Mouse (Mus musculus) midbrain, embryonic 13.5 days (tissue): ENCODE measurements around the gene Rgs6. TPM values are rescaled to one million over a fixed set of nuclear protein-coding genes. Genes with fewer than 3 reads are reported as not detected.

Experiments
- ATAC-seq: fragments of 200-750 bp; cut with Nextera tagmentation; 2 replicates; pipeline ENCODE4 v1.8.0; 2017; ENCODE audit warnings: mild to moderate bottlenecking, moderate TSS enrichment, moderate library complexity
- H3K27ac ChIP-seq: fragments of 300-500 bp; sonication (generic); 2 replicates; pipeline ENCODE4 v1.5.1; 2015; ENCODE audit warnings: inconsistent platforms, mild to moderate bottlenecking, moderate library complexity
- H3K27me3 ChIP-seq: fragments of 300-500 bp; sonication (generic); 2 replicates; pipeline ENCODE4 v1.6.1; 2015; ENCODE audit warnings: mild to moderate bottlenecking, inconsistent platforms
- H3K36me3 ChIP-seq: fragments of 300-500 bp; sonication (generic); 2 replicates; pipeline ENCODE4 v1.6.1; 2015; ENCODE audit warnings: mild to moderate bottlenecking, inconsistent platforms
- H3K4me1 ChIP-seq: fragments of 300-500 bp; sonication (generic); replicated peaks from 2 replicates; pipeline ENCODE4 v1.6.1; 2015; ENCODE audit warnings: inconsistent platforms
- H3K4me2 ChIP-seq: fragments of 300-500 bp; sonication (generic); replicated peaks from 2 replicates; pipeline ENCODE4 v1.6.1; 2015; ENCODE audit warnings: moderate library complexity, mild to moderate bottlenecking, inconsistent platforms
- H3K4me3 ChIP-seq: fragments of 300-500 bp; sonication (generic); replicated peaks from 2 replicates; pipeline ENCODE4 v1.5.1; 2015; ENCODE audit warnings: mild to moderate bottlenecking, inconsistent platforms
- H3K9ac ChIP-seq: fragments of 300-500 bp; sonication (generic); replicated peaks from 2 replicates; pipeline ENCODE4 v1.6.1; 2015; ENCODE audit warnings: mild to moderate bottlenecking, inconsistent platforms
- H3K9me3 ChIP-seq: fragments of 300-500 bp; sonication (generic); 2 replicates; pipeline ENCODE4 v1.6.1; 2016; ENCODE audit warnings: mild to moderate bottlenecking, inconsistent platforms
- WGBS: fragments of 180-500 bp; shearing (Covaris S2); methylation state at CpG from one replicate; pipeline ENCODE4 v1.1.7; 2015; 5-methylcytosine and 5-hydroxymethylcytosine counted together
- polyA plus RNA-seq: library from polyadenylated mRNA; unstranded; fragments of >200 nt; fragmentation: Nextera tagmentation; extraction: Ambion mirVana; gene quantifications from 2 replicates; pipeline ENCODE4 v1.2.1, GENCODE M21; 2015

Rgs6 gene
- polyA plus RNA-seq, 1 experiment from 2014 or later = 11.6 TPM

DNA sequence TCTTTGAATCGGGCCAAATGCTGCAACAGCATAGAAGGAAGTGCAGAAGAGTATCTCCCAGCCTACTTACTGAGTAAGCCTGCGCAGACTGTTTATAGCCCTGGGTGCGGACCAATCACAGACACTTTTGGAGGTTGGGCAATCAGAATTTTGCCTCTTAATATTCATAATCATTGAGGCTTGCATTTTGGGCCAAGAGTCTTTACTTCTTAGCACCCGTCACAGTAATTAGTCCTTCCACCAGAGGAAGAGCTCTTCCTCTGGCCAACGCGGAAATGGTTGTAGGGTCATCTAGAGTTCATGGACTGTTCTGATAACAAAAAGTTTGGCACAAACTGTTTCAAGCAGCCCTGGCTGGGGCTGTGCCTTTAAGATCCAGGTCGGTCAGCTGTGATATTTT is 499.5 kb downstream of the Rgs6 start:
- Histone ChIP-seq H3K4me1 (no peaks in the 10 kb centered on the region), H3K27ac (no peak overlapping the region), H3K9me3 (no peaks in the 10 kb centered on the region), H3K36me3 (no peaks in the 10 kb centered on the region), H3K9ac (no peak overlapping the region), H3K4me3 (no peak overlapping the region), H3K27me3 (no peaks in the 10 kb centered on the region), H3K4me2 (no peak overlapping the region)
- no peak for ATAC-seq
- 86% methylated on average over 7 of the region's 7 CpGs for WGBS

DNA sequence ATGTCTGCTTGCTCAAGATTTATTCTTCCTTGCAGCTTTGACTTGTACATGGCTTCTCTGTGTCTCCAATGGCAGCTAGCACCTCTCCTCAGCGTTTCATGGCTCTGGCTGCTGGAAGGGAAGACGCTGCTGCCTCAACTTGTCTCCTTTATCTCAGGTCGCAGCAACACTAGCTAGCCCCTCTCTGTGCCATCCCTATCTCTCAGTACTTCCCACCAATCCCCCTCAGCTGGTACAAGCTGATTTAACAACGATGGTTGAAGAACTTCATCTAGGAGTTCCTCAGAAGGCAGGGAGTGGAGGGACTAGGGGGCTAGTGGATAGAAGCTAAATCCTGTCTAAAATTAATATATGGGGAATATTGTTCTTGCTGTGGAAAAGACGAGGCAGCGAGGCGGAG is 503.9 kb downstream of the Rgs6 start:
- no peaks in the 10 kb centered on the region for H3K36me3 ChIP-seq
- H3K27me3 ChIP-seq = no peaks in the 10 kb centered on the region
- H3K9me3 ChIP-seq = no peaks in the 10 kb centered on the region
- H3K4me1 ChIP-seq = no peaks in the 10 kb centered on the region
- no peak overlapping the region for H3K4me3 ChIP-seq
- 81% methylated on average over 7 of the region's 7 CpGs for WGBS
- no peak overlapping the region for H3K27ac ChIP-seq
- H3K4me2 ChIP-seq = no peak overlapping the region
- ATAC-seq = no peak
- H3K9ac ChIP-seq = no peak overlapping the region

DNA sequence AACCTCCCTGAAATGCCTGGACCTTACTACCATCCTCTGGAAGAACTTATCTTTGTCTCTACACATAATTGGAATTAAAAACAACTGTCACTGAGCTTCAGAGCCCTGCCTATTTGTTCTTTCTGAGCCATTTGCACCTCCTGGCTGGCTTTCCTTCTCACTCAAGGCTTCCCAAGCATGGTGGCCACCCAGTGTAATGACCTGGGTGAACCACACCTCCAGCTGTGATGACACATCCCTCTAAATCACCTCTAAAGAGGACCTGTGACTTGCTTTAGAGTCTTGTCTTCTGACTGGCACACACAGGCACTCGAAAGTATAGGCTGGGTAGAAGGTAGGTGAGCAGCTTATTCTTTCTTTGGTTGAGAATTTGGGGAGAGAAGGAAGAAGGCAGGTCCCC is 509.7 kb downstream of the Rgs6 start:
- Histone ChIP-seq H3K9ac (no peak overlapping the region), H3K36me3 (no peaks in the 10 kb centered on the region)
- no peak for ATAC-seq

GRCm38 (mm10) chr12:83098646-83099371 is 510.7 kb downstream of the Rgs6 start:
- Histone ChIP-seq H3K9me3 (no peaks in the 10 kb centered on the region), H3K36me3 (no peaks in the 10 kb centered on the region), H3K4me1 (peaks cover 8% of the 10 kb centered on the region), H3K27ac (no peak overlapping the region), H3K27me3 (no peaks in the 10 kb centered on the region), H3K4me3 (no peak overlapping the region), H3K4me2 (no peak overlapping the region), H3K9ac (peak overlapping the region; percentile 12; the same call in 1 of the 2 replicates)
- 46% methylated on average over 10 of the region's 10 CpGs for WGBS
- no peak for ATAC-seq

More for the DNA sequence above, 509.7 kb downstream of the Rgs6 start:
- Histone ChIP-seq H3K4me3 (no peak overlapping the region), H3K27me3 (no peaks in the 10 kb centered on the region), H3K9me3 (no peaks in the 10 kb centered on the region), H3K4me1 (peaks cover 8% of the 10 kb centered on the region), H3K27ac (no peak overlapping the region), H3K4me2 (no peak overlapping the region)
- WGBS = 69% methylated on average over 1 of the region's 1 CpGs

DNA sequence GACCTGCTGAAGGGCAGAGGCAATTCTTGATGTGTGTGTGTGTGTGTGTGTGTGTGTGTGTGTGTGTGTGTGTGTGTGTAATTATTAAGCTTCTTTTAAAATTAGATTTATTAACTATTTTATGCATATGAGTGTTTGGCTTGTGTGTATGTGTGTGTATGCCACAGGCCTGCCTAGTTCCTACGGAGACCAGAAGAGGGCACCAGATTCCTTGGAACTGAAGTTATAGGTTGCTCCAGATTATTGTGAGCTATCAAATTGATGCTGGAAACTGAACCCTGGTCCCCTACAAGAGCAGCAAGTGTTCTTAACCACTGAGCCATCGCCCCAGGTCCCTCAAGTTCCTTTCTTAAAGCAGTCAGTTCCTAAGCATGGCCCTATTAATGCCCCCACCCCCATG is 511.8 kb downstream of the Rgs6 start:
- Histone ChIP-seq H3K4me3 (no peak overlapping the region), H3K27me3 (no peaks in the 10 kb centered on the region), H3K27ac (no peak overlapping the region), H3K36me3 (no peaks in the 10 kb centered on the region), H3K9ac (no peak overlapping the region), H3K4me1 (peaks cover 8% of the 10 kb centered on the region), H3K4me2 (no peak overlapping the region), H3K9me3 (no peaks in the 10 kb centered on the region)
- no peak for ATAC-seq
- 91% methylated on average over 2 of the region's 2 CpGs for WGBS

GRCm38 (mm10) chr12:83100413-83100812 is 512.3 kb downstream of the Rgs6 start:
- H3K27me3 ChIP-seq = no peaks in the 10 kb centered on the region
- no peak overlapping the region for H3K27ac ChIP-seq
- H3K4me2 ChIP-seq = no peak overlapping the region
- no peak overlapping the region for H3K9ac ChIP-seq
- WGBS = 57% methylated on average over 9 of the region's 9 CpGs
- no peak overlapping the region for H3K4me3 ChIP-seq
- no peak for ATAC-seq
- H3K36me3 ChIP-seq = no peaks in the 10 kb centered on the region
- H3K9me3 ChIP-seq = no peaks in the 10 kb centered on the region
- H3K4me1 ChIP-seq = peaks cover 8% of the 10 kb centered on the region

DNA sequence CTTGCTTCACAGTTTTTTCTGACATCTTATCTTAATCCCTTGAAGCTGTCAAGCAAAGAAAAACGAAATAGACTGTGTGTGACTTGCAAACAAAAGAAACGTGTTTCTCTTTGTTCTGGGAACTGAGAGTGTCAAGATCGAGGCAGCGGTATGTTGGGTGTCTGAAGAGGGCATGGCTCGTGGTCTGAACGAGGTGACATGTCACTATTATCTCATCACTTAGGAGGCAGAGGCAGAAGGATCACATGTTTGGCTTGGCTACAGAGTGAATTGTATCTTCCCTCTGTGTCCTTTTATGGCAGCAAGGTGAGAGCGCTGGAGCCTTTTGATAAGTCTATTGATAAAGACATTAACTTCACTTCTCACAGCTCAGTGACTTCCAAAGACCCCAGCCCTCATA is 512.8 kb downstream of the Rgs6 start:
- H3K4me1 ChIP-seq = peaks cover 8% of the 10 kb centered on the region
- 33% methylated on average over 7 of the region's 7 CpGs for WGBS
- no peak overlapping the region for H3K4me3 ChIP-seq
- no peaks in the 10 kb centered on the region for H3K9me3 ChIP-seq
- H3K27me3 ChIP-seq = no peaks in the 10 kb centered on the region
- no peak overlapping the region for H3K27ac ChIP-seq
- H3K36me3 ChIP-seq = no peaks in the 10 kb centered on the region
- no peak overlapping the region for H3K4me2 ChIP-seq
- ATAC-seq = no peak
- no peak overlapping the region for H3K9ac ChIP-seq

DNA sequence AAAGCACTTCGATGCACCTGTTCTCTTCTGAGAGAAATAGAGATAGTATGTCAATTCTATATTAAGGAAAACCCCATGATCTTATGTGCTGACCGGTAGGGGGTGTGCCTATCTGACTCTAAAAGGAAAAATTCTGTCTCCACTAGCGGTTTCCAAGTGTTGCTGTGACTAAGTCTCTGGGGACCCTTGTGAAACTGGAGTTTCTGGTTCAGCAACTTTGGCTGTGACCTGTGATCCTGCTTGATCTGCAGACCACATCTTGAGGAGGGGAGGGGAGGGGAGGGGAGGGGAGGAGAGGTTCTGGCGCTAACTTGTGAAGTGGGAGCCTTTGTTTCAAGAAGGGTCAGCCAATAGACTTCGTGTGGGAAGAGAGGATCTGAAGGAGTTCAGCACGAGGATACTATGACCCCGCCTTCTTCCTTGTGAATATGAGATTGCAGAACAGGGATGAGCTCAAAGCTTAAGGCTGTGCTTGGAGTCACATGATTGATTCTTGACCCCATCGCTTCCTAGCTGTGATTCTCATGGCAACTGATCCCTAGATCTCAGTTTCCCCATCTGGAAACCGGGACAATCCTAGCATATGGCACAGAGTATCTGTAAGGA is 517.5 kb downstream of the Rgs6 start:
- ATAC-seq = no peak
- no peaks in the 10 kb centered on the region for H3K36me3 ChIP-seq
- WGBS = 58% methylated on average over 9 of the region's 9 CpGs
- H3K27me3 ChIP-seq = no peaks in the 10 kb centered on the region
- H3K4me3 ChIP-seq = no peak overlapping the region
- no peak overlapping the region for H3K27ac ChIP-seq
- peaks cover 11% of the 10 kb centered on the region for H3K4me1 ChIP-seq
- H3K4me2 ChIP-seq = no peak overlapping the region
- no peak overlapping the region for H3K9ac ChIP-seq
- no peaks in the 10 kb centered on the region for H3K9me3 ChIP-seq

DNA sequence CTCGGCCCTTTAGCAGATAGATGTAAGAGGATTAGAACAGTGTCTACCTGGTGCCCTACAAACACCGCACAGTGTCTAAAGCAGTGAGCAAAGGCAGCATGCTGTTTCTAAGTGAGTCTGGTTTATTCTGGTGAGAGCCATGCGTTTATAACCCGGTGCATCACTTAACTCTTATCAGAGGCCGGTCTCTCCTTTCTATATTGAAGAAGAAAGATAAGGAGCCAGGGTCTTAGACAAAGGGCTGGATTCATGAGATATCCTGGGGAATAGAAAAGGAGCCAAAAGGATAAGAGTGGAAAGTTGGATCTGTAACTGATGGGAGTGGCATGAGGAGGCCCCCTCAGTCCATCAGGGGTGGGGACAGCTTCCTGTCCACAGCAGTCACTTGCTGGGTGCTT is 518.0 kb downstream of the Rgs6 start:
- no peak overlapping the region for H3K4me2 ChIP-seq
- no peak for ATAC-seq
- 84% methylated on average over 5 of the region's 5 CpGs for WGBS

GRCm38 (mm10) chr12:83109486-83109885 is 521.4 kb downstream of the Rgs6 start:
- Histone ChIP-seq H3K27ac (no peak overlapping the region), H3K4me1 (peaks cover 29% of the 10 kb centered on the region), H3K9ac (no peak overlapping the region), H3K9me3 (no peaks in the 10 kb centered on the region), H3K27me3 (no peaks in the 10 kb centered on the region), H3K36me3 (no peaks in the 10 kb centered on the region), H3K4me3 (no peak overlapping the region), H3K4me2 (no peak overlapping the region)
- ATAC-seq = no peak
- WGBS = 88% methylated on average over 4 of the region's 4 CpGs

More for the DNA sequence above, 518.0 kb downstream of the Rgs6 start:
- H3K9me3 ChIP-seq = no peaks in the 10 kb centered on the region
- H3K4me3 ChIP-seq = no peak overlapping the region
- peaks cover 15% of the 10 kb centered on the region for H3K4me1 ChIP-seq
- H3K27me3 ChIP-seq = no peaks in the 10 kb centered on the region
- H3K36me3 ChIP-seq = no peaks in the 10 kb centered on the region
- H3K27ac ChIP-seq = no peak overlapping the region
- H3K9ac ChIP-seq = no peak overlapping the region

GRCm38 (mm10) chr12:83109891-83110630 is 522.0 kb downstream of the Rgs6 start:
- ATAC-seq = no peak
- WGBS = 56% methylated on average over 11 of the region's 11 CpGs
- Histone ChIP-seq H3K9me3 (no peaks in the 10 kb centered on the region), H3K9ac (no peak overlapping the region), H3K4me2 (no peak overlapping the region), H3K4me3 (no peak overlapping the region), H3K36me3 (no peaks in the 10 kb centered on the region), H3K4me1 (peaks cover 29% of the 10 kb centered on the region), H3K27me3 (no peaks in the 10 kb centered on the region), H3K27ac (0 out of 2 replicates have a peak overlapping the region, but pooled peaks have one; percentile 12)

- ATAC-seq = no peak
- Histone ChIP-seq H3K27me3 (no peaks in the 10 kb centered on the region), H3K4me1 (peaks cover 29% of the 10 kb centered on the region), H3K9me3 (no peaks in the 10 kb centered on the region), H3K4me3 (no peak overlapping the region), H3K9ac (no peak overlapping the region), H3K4me2 (no peak overlapping the region), H3K27ac (0 out of 2 replicates have a peak overlapping the region, but pooled peaks have one; percentile 12), H3K36me3 (no peaks in the 10 kb centered on the region)
- 31% methylated on average over 3 of the region's 3 CpGs for WGBS
These were observed 522.6 kb downstream of the Rgs6 start for GRCm38 (mm10) chr12:83110711-83111110.
